Mouse (Mus musculus): ENCODE data around the gene Pfas.

The Pfas gene

GRCm38 (mm10) chr11:69008182-69009121 lies at the start of gene Pfas:
Gene Pfas, minus strand, starts transcription at chr11:69008460.
- DNase-seq = peak; percentile 82 to 84

- DNase-seq = no peak
Observed at GRCm38 (mm10) chr11:69053848-69054247, 45.6 kb upstream of the Pfas start.

- no peak for DNase-seq
Observed at GRCm38 (mm10) chr11:69052824-69053421, 44.7 kb upstream of the Pfas start.

- no peak for DNase-seq
Observed at GRCm38 (mm10) chr11:69051771-69052170, 43.5 kb upstream of the Pfas start.

- no peak for DNase-seq
Observed at GRCm38 (mm10) chr11:69050748-69051147, 42.5 kb upstream of the Pfas start.

GRCm38 (mm10) chr11:69048151-69048550 lies 39.9 kb upstream of the Pfas start:
- DNase-seq = no peak

- DNase-seq = no peak
Observed at GRCm38 (mm10) chr11:69047592-69047991, 39.3 kb upstream of the Pfas start.

GRCm38 (mm10) chr11:69046395-69046774 lies 38.1 kb upstream of the Pfas start:
- no peak for DNase-seq

- DNase-seq = peak; percentile 64 to 76
Observed at GRCm38 (mm10) chr11:69045531-69046394, 37.5 kb upstream of the Pfas start, which contains the start of gene Aurkb. Gene Aurkb, plus strand, starts transcription at chr11:69045647.

- no peak for DNase-seq
Observed at GRCm38 (mm10) chr11:69038173-69038572, 29.9 kb upstream of the Pfas start.

- peak; percentile 68 to 81 for DNase-seq
Observed at GRCm38 (mm10) chr11:69037231-69038061, 29.2 kb upstream of the Pfas start.

GRCm38 (mm10) chr11:69036486-69037230 lies 28.4 kb upstream of the Pfas start:
- DNase-seq = peak; percentile 58 to 76

GRCm38 (mm10) chr11:69035849-69036248 lies 27.6 kb upstream of the Pfas start:
- DNase-seq = peak; percentile 73 to 80

- DNase-seq = no peak
Observed at GRCm38 (mm10) chr11:69035411-69035810, 27.2 kb upstream of the Pfas start.

GRCm38 (mm10) chr11:69034585-69034984 lies 26.3 kb upstream of the Pfas start:
- DNase-seq = no peak

GRCm38 (mm10) chr11:69033552-69033951 lies 25.3 kb upstream of the Pfas start:
- DNase-seq = no peak

GRCm38 (mm10) chr11:69028805-69029204 lies 20.5 kb upstream of the Pfas start:
- DNase-seq = no peak

- no peak for DNase-seq
Observed at GRCm38 (mm10) chr11:69026562-69026961, 18.3 kb upstream of the Pfas start.

- no peak for DNase-seq
Observed at GRCm38 (mm10) chr11:69020691-69021090, 12.4 kb upstream of the Pfas start.

GRCm38 (mm10) chr11:69016755-69017154 lies 8.5 kb upstream of the Pfas start:
- no peak for DNase-seq
